Mouse (Mus musculus) kidney, embryonic 14.5 days (tissue): ENCODE measurements at regions not wholly inside any gene's neighbourhood (a gene's known extent, or its start where the extent isn't known, plus 50 kb on each side); places are given as distances from the start of the nearest gene placed in this dataset.
A peak's percentile ranks its signal among the peaks of the same experiment; 100 is the strongest.

Experiments used
- ATAC-seq: fragments of 200-750 bp; cut with Nextera tagmentation; 2 replicates; pipeline ENCODE4 v1.8.0; 2017; ENCODE audit warnings: moderate number of reproducible peaks, mild to moderate bottlenecking, moderate TSS enrichment, moderate library complexity; ENCODE audit not compliant: low FRiP score, low TSS enrichment
- H3K27ac ChIP-seq: fragments of 300-500 bp; sonication (generic); 2 replicates; pipeline ENCODE4 v1.5.1; 2014; ENCODE audit warnings: low read depth, mild to moderate bottlenecking, low read length, moderate library complexity, mixed read lengths
- H3K27me3 ChIP-seq: fragments of 300-500 bp; sonication (generic); 2 replicates; pipeline ENCODE4 v1.6.1; 2014; ENCODE audit warnings: mild to moderate bottlenecking, low read length; ENCODE audit not compliant: control insufficient read depth, insufficient read depth
- H3K36me3 ChIP-seq: fragments of 300-500 bp; sonication (generic); 2 replicates; pipeline ENCODE4 v1.6.1; 2014; ENCODE audit warnings: low read length, mixed read lengths; ENCODE audit not compliant: control insufficient read depth, insufficient read depth
- H3K4me1 ChIP-seq: fragments of 300-500 bp; sonication (generic); 2 replicates; pipeline ENCODE4 v1.6.1; 2014; ENCODE audit warnings: low read length, mixed read lengths; ENCODE audit not compliant: control insufficient read depth, insufficient read depth
- H3K4me2 ChIP-seq: fragments of 300-500 bp; sonication (generic); replicated peaks from 2 replicates; pipeline ENCODE4 v1.6.1; 2014; ENCODE audit warnings: low read depth, mild to moderate bottlenecking, low read length
- H3K4me3 ChIP-seq: fragments of 300-500 bp; sonication (generic); 2 replicates; pipeline ENCODE4 v1.5.1; 2014; ENCODE audit warnings: mild to moderate bottlenecking, low read length
- H3K9ac ChIP-seq: fragments of 300-500 bp; sonication (generic); 2 replicates; pipeline ENCODE4 v1.6.1; 2014; ENCODE audit warnings: low read depth, mild to moderate bottlenecking, low read length, moderate library complexity
- H3K9me3 ChIP-seq: fragments of 300-500 bp; sonication (generic); 2 replicates; pipeline ENCODE4 v1.6.1; 2016; ENCODE audit warnings: low read length; ENCODE audit not compliant: control insufficient read depth
- WGBS: fragments of 180-500 bp; shearing (Covaris S2); extraction: QIAGEN DNeasy Blood & Tissue Kit; methylation state at CpG from one replicate; pipeline ENCODE4 v1.1.7; 2014; 5-methylcytosine and 5-hydroxymethylcytosine counted together

GRCm38 (mm10) chr17:84010492-84011060 lies 162.8 kb upstream of the Haao start:
- Histone ChIP-seq H3K36me3 (no peaks in the 10 kb centered on the region), H3K4me1 (peaks cover 12% of the 10 kb centered on the region; the same call in 1 of the 2 replicates), H3K4me2 (no peak overlapping the region), H3K9me3 (no peaks in the 10 kb centered on the region), H3K27me3 (no peaks in the 10 kb centered on the region), H3K9ac (no peak overlapping the region), H3K4me3 (no peak overlapping the region), H3K27ac (no peak overlapping the region)
- 82% methylated on average over 3 of the region's 3 CpGs for WGBS
- ATAC-seq: no peak

DNA sequence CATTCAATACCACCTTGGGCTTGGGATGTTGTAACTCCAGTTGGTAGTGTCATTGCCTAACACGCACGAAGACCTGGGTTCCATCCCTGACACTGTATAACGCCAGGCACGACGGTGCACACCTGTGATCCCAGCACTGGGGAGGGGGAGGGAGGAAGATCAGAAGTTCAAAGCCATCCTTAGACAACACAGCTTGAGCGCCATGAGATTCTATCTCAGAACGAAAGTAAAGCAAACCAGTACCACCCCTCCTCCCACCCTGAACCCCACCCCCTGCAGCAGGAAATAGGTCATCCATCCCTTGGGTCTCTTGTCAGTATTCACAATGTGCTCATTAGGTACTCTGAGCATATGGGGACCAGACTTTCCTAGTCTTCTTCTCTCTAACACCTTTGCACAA lies 162.2 kb upstream of the Haao start:
- Histone ChIP-seq H3K4me3 (no peak overlapping the region), H3K9ac (no peak overlapping the region), H3K27ac (no peak overlapping the region), H3K9me3 (no peaks in the 10 kb centered on the region), H3K4me2 (no peak overlapping the region), H3K36me3 (no peaks in the 10 kb centered on the region), H3K27me3 (no peaks in the 10 kb centered on the region), H3K4me1 (peaks cover 12% of the 10 kb centered on the region; the same call in 1 of the 2 replicates)
- no peak for ATAC-seq
- WGBS: 84% methylated on average over 7 of the region's 7 CpGs

- H3K9ac ChIP-seq: no peak overlapping the region
- H3K4me1 ChIP-seq: peaks cover 12% of the 10 kb centered on the region
- H3K9me3 ChIP-seq: no peaks in the 10 kb centered on the region
- no peak overlapping the region for H3K4me3 ChIP-seq
- 0 out of 2 replicates have a peak overlapping the region, but pooled peaks have one; percentile 17 for H3K27ac ChIP-seq
- no peak overlapping the region for H3K4me2 ChIP-seq
- no peaks in the 10 kb centered on the region for H3K36me3 ChIP-seq
- ATAC-seq: 0 out of 2 replicates have a peak, but pooled peaks have one; percentile 33
- 69% methylated on average over 8 of the region's 8 CpGs for WGBS
- H3K27me3 ChIP-seq: no peaks in the 10 kb centered on the region
Measured at GRCm38 (mm10) chr17:84009194-84009593, 161.4 kb upstream of the Haao start.

- no peak overlapping the region for H3K9ac ChIP-seq
- H3K4me1 ChIP-seq: peaks cover 16% of the 10 kb centered on the region
- H3K4me2 ChIP-seq: no peak overlapping the region
- no peak overlapping the region for H3K27ac ChIP-seq
- no peaks in the 10 kb centered on the region for H3K36me3 ChIP-seq
- H3K4me3 ChIP-seq: no peak overlapping the region
- 22% methylated on average over 7 of the region's 7 CpGs for WGBS
- no peaks in the 10 kb centered on the region for H3K9me3 ChIP-seq
- no peak for ATAC-seq
- no peaks in the 10 kb centered on the region for H3K27me3 ChIP-seq
Measured at GRCm38 (mm10) chr17:84008682-84009052, 160.9 kb upstream of the Haao start.

GRCm38 (mm10) chr17:84008035-84008681 lies 160.4 kb upstream of the Haao start:
- no peak overlapping the region for H3K27ac ChIP-seq
- H3K4me1 ChIP-seq: peaks cover 16% of the 10 kb centered on the region
- no peak overlapping the region for H3K4me3 ChIP-seq
- WGBS: 83% methylated on average over 12 of the region's 12 CpGs
- H3K27me3 ChIP-seq: no peaks in the 10 kb centered on the region
- no peaks in the 10 kb centered on the region for H3K9me3 ChIP-seq
- 0 out of 2 replicates have a peak, but pooled peaks have one; percentile 54 for ATAC-seq
- H3K36me3 ChIP-seq: no peaks in the 10 kb centered on the region
- H3K9ac ChIP-seq: no peak overlapping the region
- H3K4me2 ChIP-seq: no peak overlapping the region

GRCm38 (mm10) chr17:84006748-84007147 lies 159.0 kb upstream of the Haao start:
- Histone ChIP-seq H3K27ac (no peak overlapping the region), H3K9me3 (no peaks in the 10 kb centered on the region), H3K9ac (no peak overlapping the region), H3K4me3 (no peak overlapping the region), H3K4me1 (peaks cover 16% of the 10 kb centered on the region), H3K4me2 (no peak overlapping the region), H3K36me3 (no peaks in the 10 kb centered on the region), H3K27me3 (no peaks in the 10 kb centered on the region)
- no peak for ATAC-seq
- 80% methylated on average over 9 of the region's 9 CpGs for WGBS

GRCm38 (mm10) chr17:84004237-84004636 lies 156.5 kb upstream of the Haao start:
- Histone ChIP-seq H3K9me3 (no peaks in the 10 kb centered on the region), H3K27ac (no peak overlapping the region), H3K4me2 (no peak overlapping the region), H3K4me1 (peaks cover 12% of the 10 kb centered on the region), H3K27me3 (no peaks in the 10 kb centered on the region), H3K4me3 (no peak overlapping the region), H3K36me3 (no peaks in the 10 kb centered on the region), H3K9ac (no peak overlapping the region)
- no peak for ATAC-seq
- WGBS: 39% methylated on average over 6 of the region's 6 CpGs

DNA sequence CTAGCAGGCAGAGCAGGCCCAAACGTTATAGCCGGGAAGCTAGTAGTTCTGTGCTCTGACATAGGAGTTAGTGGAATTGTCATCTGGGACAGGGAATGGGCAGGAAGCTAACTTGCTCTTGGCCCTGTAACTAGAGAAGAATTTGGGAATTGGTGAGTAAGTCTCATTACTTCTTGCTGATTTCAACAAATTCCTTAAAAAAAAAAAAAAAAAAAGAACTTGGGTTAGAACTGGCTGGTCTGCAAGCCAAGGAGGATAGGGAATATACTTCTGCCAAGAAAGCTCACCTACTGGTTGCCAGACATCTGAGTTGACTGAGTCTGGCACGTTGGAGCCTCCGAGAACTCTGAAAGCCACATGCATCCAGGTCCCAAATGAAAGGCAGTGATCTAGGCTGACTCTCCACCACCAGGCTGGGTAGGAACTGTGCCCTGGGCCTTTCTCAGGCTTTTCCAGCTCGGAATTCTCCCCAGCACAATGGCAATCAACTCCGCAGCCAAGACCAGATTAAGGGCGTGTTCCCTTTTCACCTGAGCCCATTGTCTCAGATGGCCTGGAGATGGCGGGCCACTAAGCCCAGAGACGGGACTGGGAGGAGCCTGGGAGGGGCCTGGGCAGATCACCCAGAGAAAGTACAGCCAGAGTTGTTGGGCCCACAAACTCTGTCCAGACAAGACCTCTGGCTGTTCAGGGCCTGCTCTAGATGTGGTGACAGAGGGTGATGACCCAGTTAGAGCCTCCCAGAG lies 155.9 kb upstream of the Haao start:
- no peak for ATAC-seq
- H3K4me3 ChIP-seq: no peak overlapping the region
- H3K36me3 ChIP-seq: no peaks in the 10 kb centered on the region
- no peaks in the 10 kb centered on the region for H3K27me3 ChIP-seq
- no peaks in the 10 kb centered on the region for H3K9me3 ChIP-seq
- H3K27ac ChIP-seq: no peak overlapping the region
- H3K4me1 ChIP-seq: peaks cover 7% of the 10 kb centered on the region
- no peak overlapping the region for H3K9ac ChIP-seq
- no peak overlapping the region for H3K4me2 ChIP-seq
- 49% methylated on average over 9 of the region's 9 CpGs for WGBS

DNA sequence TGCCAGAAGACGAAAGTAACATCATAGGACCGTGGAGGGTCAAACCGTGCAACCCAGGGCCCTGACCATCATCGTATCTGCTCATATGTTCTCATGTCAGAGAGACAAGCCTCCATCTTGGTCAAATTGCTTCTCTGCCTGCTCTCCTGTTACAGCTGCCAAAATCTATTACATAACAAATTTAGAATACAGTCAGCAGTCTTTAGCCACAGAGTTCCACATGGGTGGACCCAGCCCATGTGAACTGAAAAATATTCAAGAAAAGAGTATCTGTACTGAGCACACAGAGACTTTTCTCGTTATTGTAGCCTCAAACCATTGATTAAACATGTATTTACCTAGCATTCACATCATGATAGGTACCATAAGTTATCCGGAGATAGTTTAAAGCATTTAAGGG lies 155.2 kb upstream of the Haao start:
- no peak overlapping the region for H3K27ac ChIP-seq
- 93% methylated on average over 6 of the region's 6 CpGs for WGBS
- no peaks in the 10 kb centered on the region for H3K36me3 ChIP-seq
- H3K9ac ChIP-seq: no peak overlapping the region
- no peak for ATAC-seq
- peaks cover 8% of the 10 kb centered on the region; the same call in 1 of the 2 replicates for H3K4me1 ChIP-seq
- H3K4me2 ChIP-seq: no peak overlapping the region
- no peaks in the 10 kb centered on the region for H3K9me3 ChIP-seq
- H3K4me3 ChIP-seq: no peak overlapping the region
- H3K27me3 ChIP-seq: no peaks in the 10 kb centered on the region
